Mouse (Mus musculus): Measurements from ENCODE around the gene Olfr434. TPM values are rescaled to one million over a fixed set of nuclear protein-coding genes. Genes with fewer than 3 reads are reported as not detected.

The Olfr434 gene
- total and polyA plus RNA-seq, 3 experiments: not detected

DNA sequence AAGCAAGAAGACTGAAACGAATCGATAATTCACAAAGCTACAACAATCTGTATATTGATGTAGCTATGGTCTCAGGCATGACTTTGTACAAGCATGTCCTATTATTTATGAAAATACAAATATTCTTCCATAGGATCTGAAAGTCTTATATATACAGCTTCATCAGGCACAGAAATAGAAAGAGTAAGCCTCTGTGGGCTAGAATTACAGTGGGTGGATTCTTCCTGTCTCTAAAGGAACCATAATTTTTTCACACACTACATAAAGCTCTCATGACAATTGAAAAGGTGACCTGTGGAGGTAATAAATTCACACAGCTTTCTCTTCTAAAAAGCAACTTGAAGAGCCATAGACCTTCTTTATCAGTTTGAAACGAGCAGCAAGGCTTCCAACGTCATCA lies 41.0 kb upstream of the Olfr434 start, which contains the start of gene Olfr13:
TSS of gene Olfr13 (plus strand) at position 301 of the 400 bp plus-strand sequence.
- Histone ChIP-seq H3K9ac (ENCODE audit: control insufficient read depth, low read depth, low read length, poor library complexity, severe bottlenecking) (no peak within 1 kb of the TSS), H3K4me1 (ENCODE audit: control insufficient read depth in 1 of 2, insufficient read depth in 2 of 2, low read length in 2 of 2) (no peaks in the 10 kb centered on the region), H3K36me3 (ENCODE audit: control insufficient read depth in 1 of 2, insufficient read depth in 2 of 2, low read length in 2 of 2) (no peaks in the 10 kb centered on the region), H3K9me3 (replicated peaks; ENCODE audit: insufficient read depth, low read length) (no peaks in the 10 kb centered on the region), H3K27ac (ENCODE audit: control insufficient read depth, low read depth, low read length) (no peak within 1 kb of the TSS), H3K4me3 (ENCODE audit: control insufficient read depth in 1 of 2, insufficient read depth in 1 of 2, low read depth in 2 of 2, low read length in 2 of 2) (no peak within 1 kb of the TSS), H3K79me2 (ENCODE audit: control insufficient read depth, insufficient read depth, low read length, poor library complexity) (no peaks in the 10 kb centered on the region), H3K27me3 (ENCODE audit: control insufficient read depth in 1 of 2, insufficient read depth in 2 of 2, low read length in 2 of 2) (no peaks in the 10 kb centered on the region)
- TF ChIP-seq ELF1 (IDR thresholded peaks at IDR 0.05; ENCODE audit: low read depth, low read length): no peak
- no peak for TF ChIP-seq ZC3H11A (IDR thresholded peaks at IDR 0.05; ENCODE audit: low read depth, low read length)
- TF ChIP-seq SMC3 (IDR thresholded peaks at IDR 0.05; ENCODE audit: low read depth, low read length): no peak
- no peak for TF ChIP-seq SIN3A (IDR thresholded peaks at IDR 0.05; ENCODE audit: low read length)
- no peak for TF ChIP-seq USF2 (IDR thresholded peaks at IDR 0.05; ENCODE audit: borderline replicate concordance in 1 of 2, insufficient read depth in 1 of 2, low read depth in 1 of 2, low read length in 2 of 2)
- no peak for TF ChIP-seq CTCF (IDR thresholded peaks at IDR 0.05 in 2 of 3, conservative IDR thresholded peaks at IDR 0.05 in 1 of 3; ENCODE audit: control insufficient read depth in 1 of 3, insufficient read depth in 1 of 3, low read depth in 2 of 3, low read length in 3 of 3, poor library complexity in 1 of 3, severe bottlenecking in 1 of 3)
- no peak for TF ChIP-seq JUND (IDR thresholded peaks at IDR 0.05; ENCODE audit: low read depth, low read length)
- TF ChIP-seq GATA1 (IDR thresholded peaks at IDR 0.05; ENCODE audit: low read depth, low read length): no peak
- no peak for TF ChIP-seq TCF12 (IDR thresholded peaks at IDR 0.05; ENCODE audit: low read depth, low read length)
- no peak for TF ChIP-seq POLR2AphosphoS2 (IDR thresholded peaks at IDR 0.05; ENCODE audit: low read length)
- no peak for TF ChIP-seq MXI1 (IDR thresholded peaks at IDR 0.05; ENCODE audit: low read depth, low read length)
- TF ChIP-seq NELFE (IDR thresholded peaks at IDR 0.05; ENCODE audit: low read depth, low read length): no peak
- no peak for TF ChIP-seq TAL1 (IDR thresholded peaks at IDR 0.05; ENCODE audit: low read length)
- no peak for DNase-seq (ENCODE audit: low read depth, low spot score)

DNA sequence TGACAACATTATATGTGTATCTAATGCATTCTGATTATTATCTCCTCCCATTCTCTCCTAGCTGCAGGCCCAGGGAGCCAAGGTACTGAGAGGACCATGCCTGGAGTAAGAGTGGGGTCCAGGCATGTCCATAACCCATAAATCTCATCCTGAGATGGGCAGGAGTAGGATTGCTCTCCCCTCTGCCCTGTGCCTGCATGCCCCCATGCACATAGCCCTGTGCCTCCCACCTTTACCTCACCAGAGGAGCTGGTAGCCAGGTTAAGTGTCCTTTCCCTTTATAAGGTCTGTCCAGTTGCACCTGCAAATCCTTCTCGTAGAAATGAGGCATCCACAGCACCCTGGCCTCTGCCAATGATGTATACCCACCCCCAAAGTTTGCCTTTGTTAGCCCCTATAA lies 34.7 kb upstream of the Olfr434 start:
- H3K79me2 ChIP-seq (ENCODE audit: control insufficient read depth, insufficient read depth, low read length, poor library complexity): no peaks in the 10 kb centered on the region
- no peak overlapping the region for H3K27ac ChIP-seq (ENCODE audit: control insufficient read depth, low read depth, low read length)
- H3K36me3 ChIP-seq (ENCODE audit: control insufficient read depth in 1 of 2, insufficient read depth in 2 of 2, low read length in 2 of 2): no peaks in the 10 kb centered on the region
- TF ChIP-seq RAD21 (IDR thresholded peaks at IDR 0.05; ENCODE audit: low read depth, low read length) (no peak), ZNF384 (IDR thresholded peaks at IDR 0.05; ENCODE audit: low read depth, low read length) (no peak), EP300 (IDR thresholded peaks at IDR 0.05; ENCODE audit: low read depth in 1 of 2, low read length in 2 of 2) (no peak), NELFE (IDR thresholded peaks at IDR 0.05; ENCODE audit: low read depth, low read length) (no peak), MEF2A (IDR thresholded peaks at IDR 0.05; ENCODE audit: extremely low read depth, insufficient replicate concordance, low read depth, low read length, poor library complexity, severe bottlenecking) (no peak)
- no peak overlapping the region for H3K4me3 ChIP-seq (ENCODE audit: control insufficient read depth in 1 of 2, insufficient read depth in 1 of 2, low read depth in 2 of 2, low read length in 2 of 2)
- no peaks in the 10 kb centered on the region for H3K9me3 ChIP-seq (replicated peaks; ENCODE audit: insufficient read depth, low read length)
- H3K4me1 ChIP-seq (ENCODE audit: control insufficient read depth in 1 of 2, insufficient read depth in 2 of 2, low read length in 2 of 2): no peaks in the 10 kb centered on the region
- no peak overlapping the region for H3K9ac ChIP-seq (ENCODE audit: control insufficient read depth, low read depth, low read length, poor library complexity, severe bottlenecking)
- DNase-seq (ENCODE audit: low read depth, low spot score): no peak
- no peaks in the 10 kb centered on the region for H3K27me3 ChIP-seq (ENCODE audit: control insufficient read depth in 1 of 2, insufficient read depth in 2 of 2, low read length in 2 of 2)

Measured in MEL (cell line).